Mouse (Mus musculus) spleen, postnatal 0 days (tissue): ENCODE measurements around the gene Tmem131l. TPM values are rescaled to one million over a fixed set of nuclear protein-coding genes. Genes with fewer than 3 reads are reported as not detected.

Source experiments
- polyA plus RNA-seq: library from polyadenylated mRNA; unstranded; fragments of >200 nt; fragmentation: Nextera tagmentation; extraction: Ambion mirVana; gene quantifications from 2 replicates; pipeline ENCODE4 v1.2.1, GENCODE M21; 2015

The Tmem131l gene
- 46.8 and 55.4 TPM in 2 replicates for polyA plus RNA-seq

GRCm38 (mm10) chr3:84039646-84040475, at the start of gene Tmem131l:
Tmem131l (minus strand) TSS chr3:84040175.

Other genes starting within 250 kb of the Tmem131l start
- 3.4 and 4.8 TPM in 2 replicates for gene Tlr2, start 198.4 kb downstream of the Tmem131l start, polyA plus RNA-seq
- 10.9 and 11.3 TPM in 2 replicates for gene Mnd1, start 115.6 kb upstream of the Tmem131l start, polyA plus RNA-seq
- gene Gm6525, start 133.9 kb upstream of the Tmem131l start, polyA plus RNA-seq: 0.70 and 1.0 TPM in 2 replicates